Mouse (Mus musculus) brown adipose tissue, adult 24 weeks (tissue): ENCODE data around the gene Atp6v0c. TPM values are rescaled to one million over a fixed set of nuclear protein-coding genes. Genes with fewer than 3 reads are reported as not detected.
"Not testable (repeated sequence)": the region's sequence is repeated elsewhere in the genome, so short reads cannot be mapped to it uniquely, and the experiment has no call there.

Experiments used
- H3K27ac ChIP-seq: fragments of 200-500 bp; replicated peaks from 2 replicates; pipeline ENCODE4 v1.5.1; 2012; ENCODE audit warnings: low read depth, mild to moderate bottlenecking, low read length
- H3K4me1 ChIP-seq: fragments of 200-500 bp; 2 replicates; pipeline ENCODE4 v1.6.1; 2012; ENCODE audit warnings: low read length, mixed read lengths; ENCODE audit not compliant: control insufficient read depth, insufficient read depth, insufficient read length
- H3K4me3 ChIP-seq: fragments of 200-500 bp; 2 replicates; pipeline ENCODE4 v1.5.1; 2012; ENCODE audit warnings: low read depth, mild to moderate bottlenecking, low read length, moderate library complexity; ENCODE audit not compliant: insufficient read depth
- polyA plus RNA-seq: library from polyadenylated mRNA; stranded (reverse); fragments of >200 nt; gene quantifications from 2 replicates; pipeline ENCODE4 v1.2.4, GENCODE M21; 2012; ENCODE audit not compliant: missing spikeins, insufficient read depth, insufficient read length

The Atp6v0c gene
- polyA plus RNA-seq, 1 experiment = 250 TPM

GRCm38 (mm10) chr17:24129246-24129645, 40.3 kb downstream of the Atp6v0c start:
- not testable (repeated sequence) for H3K4me3 ChIP-seq
- Histone ChIP-seq H3K27ac (peak overlapping the region; percentile 81; the same call in 1 of the 2 replicates), H3K4me1 (peaks cover 11% of the 10 kb centered on the region)

- Histone ChIP-seq H3K27ac (no peak overlapping the region), H3K4me3 (no peak overlapping the region), H3K4me1 (peaks cover 11% of the 10 kb centered on the region)
Observed at GRCm38 (mm10) chr17:24127592-24127991, 41.9 kb downstream of the Atp6v0c start.

- no peak overlapping the region for H3K4me3 ChIP-seq
- H3K4me1 ChIP-seq = peaks cover 11% of the 10 kb centered on the region
- no peak overlapping the region; the same call in 1 of the 2 replicates for H3K27ac ChIP-seq
Observed at GRCm38 (mm10) chr17:24126801-24127200, 42.7 kb downstream of the Atp6v0c start.

- no peak overlapping the region for H3K27ac ChIP-seq
- H3K4me1 ChIP-seq = peaks cover 5% of the 10 kb centered on the region; the same call in 1 of the 2 replicates
- no peak overlapping the region for H3K4me3 ChIP-seq
Observed at GRCm38 (mm10) chr17:24119446-24119845, 50.1 kb downstream of the Atp6v0c start.

Other genes with a start within 250 kb of the Atp6v0c start
- gene Sbp, start 228.0 kb downstream of the Atp6v0c start, polyA plus RNA-seq = not detected in 2 replicates
- gene Sbpl, start 214.4 kb downstream of the Atp6v0c start, polyA plus RNA-seq = not detected in 2 replicates
- not detected in 2 replicates for gene Prss30, start 189.1 kb downstream of the Atp6v0c start, polyA plus RNA-seq
- not detected in 2 replicates for gene Prss22, start 171.6 kb downstream of the Atp6v0c start, polyA plus RNA-seq
- 1.7 and 3.0 TPM in 2 replicates for gene Prss27, start 131.6 kb downstream of the Atp6v0c start, polyA plus RNA-seq
- gene Kctd5, start 96.2 kb downstream of the Atp6v0c start, polyA plus RNA-seq = 7.9 and 8.3 TPM in 2 replicates
- 23.9 and 24.3 TPM in 2 replicates for gene Pdpk1, start 18.8 kb downstream of the Atp6v0c start, polyA plus RNA-seq
- gene Amdhd2, start 5.9 kb downstream of the Atp6v0c start, polyA plus RNA-seq = 13.4 and 16.2 TPM in 2 replicates
- 2.7 and 7.0 TPM in 2 replicates for gene Tbc1d24, start 35.9 kb upstream of the Atp6v0c start, polyA plus RNA-seq
- gene Ntn3, start 39.8 kb upstream of the Atp6v0c start, polyA plus RNA-seq = 0.52 and 1.6 TPM in 2 replicates
- gene Tedc2, start 51.1 kb upstream of the Atp6v0c start, polyA plus RNA-seq = 2.2 and 4.2 TPM in 2 replicates
- 0.79 TPM in 1 of 2 replicates, not detected in the other for gene Ccnf, start 81.8 kb upstream of the Atp6v0c start, polyA plus RNA-seq
- gene Abca17, start 181.4 kb upstream of the Atp6v0c start, polyA plus RNA-seq = not detected in 2 replicates
- gene Abca3, start 182.2 kb upstream of the Atp6v0c start, polyA plus RNA-seq = 6.7 and 8.3 TPM in 2 replicates
- 44.3 and 47.2 TPM in 2 replicates for gene Rnps1, start 244.9 kb upstream of the Atp6v0c start, polyA plus RNA-seq